Mouse (Mus musculus) erythroblast, embryonic 14.5 days (primary cell): ENCODE results near the gene Tmod2.

Experiments used
- GATA1 ChIP-seq: IDR thresholded peaks from 2 replicates; pipeline ENCODE4 v1.6.1; 2012; ENCODE audit warnings: low read length, inconsistent platforms, mixed read lengths
- TAL1 ChIP-seq: IDR thresholded peaks from 3 replicates; pipeline ENCODE4 v1.6.1; 2012; ENCODE audit warnings: low read length, inconsistent platforms, mixed read lengths

DNA sequence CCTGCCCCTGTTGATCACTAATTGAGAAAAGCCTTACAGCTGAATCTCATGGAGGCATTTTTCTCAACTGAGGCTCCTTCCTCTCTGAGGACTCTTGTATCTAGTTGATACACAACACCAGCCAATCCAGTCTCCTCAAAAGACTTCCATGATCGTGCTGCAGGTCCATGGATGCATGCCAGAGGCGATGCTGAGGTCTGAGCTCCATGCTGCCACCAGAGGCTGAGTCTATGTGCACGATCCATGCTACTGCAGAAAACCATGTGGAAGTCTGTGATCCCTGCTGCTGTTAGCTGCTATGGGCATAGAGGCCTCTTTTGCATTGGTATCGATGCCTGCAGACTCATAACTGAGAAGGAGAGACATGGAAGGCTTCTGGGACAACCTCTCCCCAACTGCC, 23.1 kb upstream of the Tmod2 start:
- TF ChIP-seq GATA1 (no peak), TAL1 (no peak)
